In the genomic region with DNA sequence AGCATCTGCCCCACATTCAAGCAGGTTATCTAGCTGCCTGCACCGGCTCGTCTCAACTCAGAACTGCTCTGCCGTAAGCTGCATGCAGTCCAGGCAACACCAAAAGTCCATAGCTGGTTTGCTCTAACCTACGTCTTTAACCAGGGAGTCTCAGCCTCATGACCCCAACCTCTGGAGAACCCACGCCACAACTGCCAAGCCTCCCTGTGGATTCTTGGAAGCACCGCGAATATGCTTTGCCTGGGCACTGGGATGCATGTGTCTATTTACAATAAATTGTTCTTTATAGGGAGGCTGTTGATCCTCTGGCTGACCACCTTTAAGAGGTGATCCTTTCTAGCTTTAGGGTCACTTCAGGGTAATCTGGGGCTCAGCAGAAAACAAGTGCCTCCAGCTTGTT, we compare ENCODE assay signal across 9 mouse cellular contexts. TPM values are rescaled to one million over a fixed set of nuclear protein-coding genes. Genes with fewer than 3 reads are reported as not detected.
DNase-seq lines count a peak whose midpoint lies in the region; ATAC-seq and TF ChIP-seq lines count a peak whose summit lies in the region.
"Had no signal": no experiment of that assay in that cellular context is flagged by ENCODE, and none has a peak within 500 bp of the region (broad histone marks: within the 10 kb centered on the region; RNA-seq: fewer than 3 reads in every experiment).

No protein-coding gene starts in this region.

- no peak for TF ChIP-seq CTCF in kidney, postnatal 0 days (IDR thresholded peaks at IDR 0.05; ENCODE audit: low read depth)

- H3K4me2 ChIP-seq in kidney, postnatal 0 days (ENCODE audit: low read length) = peak overlapping the region; percentile 88
- peak overlapping the region; percentile 92 for H3K4me2 ChIP-seq in embryonic facial prominence, embryonic 14.5 days (ENCODE audit: low read depth, low read length)
- H3K4me2 ChIP-seq in intestine, embryonic 15.5 days (replicated peaks) = peak overlapping the region; percentile 86
- peak overlapping the region; percentile 83 for H3K4me2 ChIP-seq in myocyte (ENCODE audit: low read depth)

- H3K4me3 ChIP-seq in kidney, postnatal 0 days (replicated peaks; ENCODE audit: low read depth, low read length) = no peak overlapping the region; the same call in 1 of the 2 replicates
- H3K4me3 ChIP-seq in embryonic facial prominence, embryonic 14.5 days (ENCODE audit: low read depth, low read length) = peak overlapping the region; percentile 72
- peak overlapping the region; percentile 75; the same call in 1 of the 2 replicates for H3K4me3 ChIP-seq in intestine, embryonic 15.5 days (replicated peaks)
- peak overlapping the region; percentile 44 for H3K4me3 ChIP-seq in myocyte

- no peak overlapping the region for H3K9ac ChIP-seq in kidney, postnatal 0 days (ENCODE audit: low read depth, low read length)
- peak overlapping the region; percentile 84 for H3K9ac ChIP-seq in embryonic facial prominence, embryonic 14.5 days (ENCODE audit: low read depth, low read length)
- peak overlapping the region; percentile 80 for H3K9ac ChIP-seq in intestine, embryonic 15.5 days

- no peak for ATAC-seq in kidney, postnatal 0 days (replicated peaks; ENCODE audit: low FRiP score, low read depth)
- ATAC-seq in embryonic facial prominence, embryonic 14.5 days (ENCODE audit: low read depth) = no peak
- no peak for ATAC-seq in intestine, embryonic 15.5 days
- ATAC-seq in inflammation-experienced regulatory T-cells, adult 6 months = no peak
- ATAC-seq in megakaryocyte progenitor cell, adult 5-6 weeks (replicated peaks; ENCODE audit: poor library complexity) = no peak
- ATAC-seq in cerebellum, adult (ENCODE audit: insufficient number of reproducible peaks, low FRiP score, low TSS enrichment) = no peak

- no peak for DNase-seq in kidney, postnatal 0 days (ENCODE audit: low spot score)
- DNase-seq in kidney, postnatal 36 days = no peak
- no peak for DNase-seq in embryonic facial prominence, embryonic 14.5 days (ENCODE audit: low spot score)

- no peaks in the 10 kb centered on the region for H3K79me2 ChIP-seq in myocyte (ENCODE audit: control insufficient read depth, insufficient read depth)

- no peak for TF ChIP-seq POLR2A in myocyte (IDR thresholded peaks at IDR 0.05; ENCODE audit: insufficient read length, low read depth)

- H3K9me3 ChIP-seq in kidney, postnatal 0 days (replicated peaks; ENCODE audit: low read length) = no peaks in the 10 kb centered on the region
- no peaks in the 10 kb centered on the region for H3K9me3 ChIP-seq in embryonic facial prominence, embryonic 14.5 days (ENCODE audit: control insufficient read depth, low read length)
- no peaks in the 10 kb centered on the region for H3K9me3 ChIP-seq in intestine, embryonic 15.5 days

- H3K27ac ChIP-seq in kidney, postnatal 0 days = no peak overlapping the region
- H3K27ac ChIP-seq in embryonic facial prominence, embryonic 14.5 days (replicated peaks; ENCODE audit: low read depth, low read length) = no peak overlapping the region
- no peak overlapping the region for H3K27ac ChIP-seq in intestine, embryonic 15.5 days

- peaks cover 8% of the 10 kb centered on the region for H3K27me3 ChIP-seq in kidney, postnatal 0 days (ENCODE audit: insufficient read depth, low read length)
- peaks cover 23% of the 10 kb centered on the region for H3K27me3 ChIP-seq in embryonic facial prominence, embryonic 14.5 days (replicated peaks; ENCODE audit: control insufficient read depth, insufficient read depth, low read length)
- peaks cover 14% of the 10 kb centered on the region for H3K27me3 ChIP-seq in intestine, embryonic 15.5 days (replicated peaks)
- H3K27me3 ChIP-seq in myocyte (ENCODE audit: control insufficient read depth, insufficient read depth, insufficient read length) = peaks cover 13% of the 10 kb centered on the region

- H3K4me1 ChIP-seq in kidney, postnatal 0 days (replicated peaks; ENCODE audit: insufficient read depth, low read length) = peaks cover 18% of the 10 kb centered on the region
- peaks cover 8% of the 10 kb centered on the region; the same call in 1 of the 2 replicates for H3K4me1 ChIP-seq in embryonic facial prominence, embryonic 14.5 days (ENCODE audit: control insufficient read depth, insufficient read depth, low read length)
- peaks cover 18% of the 10 kb centered on the region for H3K4me1 ChIP-seq in intestine, embryonic 15.5 days (replicated peaks)

- peaks cover 44% of the 10 kb centered on the region for H3K36me3 ChIP-seq in kidney, postnatal 0 days (ENCODE audit: insufficient read depth, low read length)
- H3K36me3 ChIP-seq in embryonic facial prominence, embryonic 14.5 days (ENCODE audit: control insufficient read depth, insufficient read depth, low read length) = peaks cover 53% of the 10 kb centered on the region
- peaks cover 48% of the 10 kb centered on the region for H3K36me3 ChIP-seq in intestine, embryonic 15.5 days
- peaks cover 42% of the 10 kb centered on the region for H3K36me3 ChIP-seq in myocyte (ENCODE audit: control insufficient read depth, insufficient read depth)

- peak overlapping the region; percentile 34 for H3ac ChIP-seq in myocyte (ENCODE audit: control insufficient read depth, insufficient read length)

- WGBS in kidney, postnatal 0 days = 71% methylated on average over 7 of the region's 7 CpGs
- 78% methylated on average over 7 of the region's 7 CpGs for WGBS in embryonic facial prominence, embryonic 14.5 days
- WGBS in intestine, embryonic 15.5 days = 80% methylated on average over 7 of the region's 7 CpGs

TF ChIP-seq in myocyte, 11 proteins besides CTCF, POLR2A, EP300 and RAD21:
- no peak for TF ChIP-seq MAX (IDR thresholded peaks at IDR 0.05; ENCODE audit: low read depth)
- no peak for TF ChIP-seq TCF3 (IDR thresholded peaks at IDR 0.05; ENCODE audit: insufficient read length, low read depth)
- TF ChIP-seq POLR2AphosphoS2 (IDR thresholded peaks at IDR 0.05; ENCODE audit: insufficient read length, low read depth) = peak; percentile 31

RNA-seq across cellular contexts. Expression of a gene that starts 1.1 kb away (rescaled TPM):
- polyA plus RNA-seq in kidney, postnatal 0 days (2015; fragmentation: Nextera tagmentation; extraction: Ambion mirVana) = 11.7 and 12.6 TPM in 2 replicates
- 6.0 and 6.3 TPM in 2 replicates for polyA plus RNA-seq in embryonic facial prominence, embryonic 14.5 days (2014; fragmentation: Nextera tagmentation; extraction: Ambion mirVana)
- 10.4 and 12.8 TPM in 2 replicates for polyA plus RNA-seq in intestine, embryonic 15.5 days (2015; fragmentation: Nextera tagmentation; extraction: Ambion mirVana)
- 28.0 TPM for polyA plus RNA-seq in myocyte (2012; fragmentation: generic; extraction: Trizol)
- polyA plus RNA-seq in inflammation-experienced regulatory T-cells, adult 6 months (2017; shearing (Covaris generic)) = 1 to 10 TPM in 1 of 3 experiments, under 1 TPM in 1, not detected in 1; 0.82 to 3.4 TPM
- 15.9 and 20.6 TPM in 2 replicates for total RNA-seq in megakaryocyte progenitor cell, adult 5-6 weeks (2015)
- 14.4 and 14.7 TPM in 2 replicates for total RNA-seq in megakaryocyte progenitor cell, adult 5-6 weeks (2017)

RNA-seq across cellular contexts. Expression of a gene that starts 4.3 kb away (rescaled TPM):
- polyA plus RNA-seq in kidney, postnatal 0 days (2015; fragmentation: Nextera tagmentation; extraction: Ambion mirVana) = 1.7 and 2.1 TPM in 2 replicates
- 1.6 TPM in 2 replicates for polyA plus RNA-seq in embryonic facial prominence, embryonic 14.5 days (2014; fragmentation: Nextera tagmentation; extraction: Ambion mirVana)
- polyA plus RNA-seq in intestine, embryonic 15.5 days (2015; fragmentation: Nextera tagmentation; extraction: Ambion mirVana) = 1.4 and 1.5 TPM in 2 replicates
- polyA plus RNA-seq in myocyte (2012; fragmentation: generic; extraction: Trizol) = 4.1 TPM
- under 1 TPM in 2 of 3 experiments, not detected in 1; 0.94 to 0.99 TPM for polyA plus RNA-seq in inflammation-experienced regulatory T-cells, adult 6 months (2017; shearing (Covaris generic))
- 0.10 and 0.17 TPM in 2 replicates for total RNA-seq in megakaryocyte progenitor cell, adult 5-6 weeks (2015)
- total RNA-seq in megakaryocyte progenitor cell, adult 5-6 weeks (2017) = 0.42 and 0.71 TPM in 2 replicates

RNA-seq across cellular contexts. Expression of a gene that starts 6.5 kb away (rescaled TPM):
- 0.68 and 0.87 TPM in 2 replicates for polyA plus RNA-seq in kidney, postnatal 0 days (2015; fragmentation: Nextera tagmentation; extraction: Ambion mirVana)
- 1.3 and 1.7 TPM in 2 replicates for polyA plus RNA-seq in embryonic facial prominence, embryonic 14.5 days (2014; fragmentation: Nextera tagmentation; extraction: Ambion mirVana)
- 0.37 and 0.67 TPM in 2 replicates for polyA plus RNA-seq in intestine, embryonic 15.5 days (2015; fragmentation: Nextera tagmentation; extraction: Ambion mirVana)
- not detected for polyA plus RNA-seq in myocyte (2012; fragmentation: generic; extraction: Trizol)
- polyA plus RNA-seq in inflammation-experienced regulatory T-cells, adult 6 months (2017; shearing (Covaris generic)) = 1 to 10 TPM in 2 of 3 experiments, under 1 TPM in 1; 0.41 to 2.0 (median 1.8) TPM
- total RNA-seq in megakaryocyte progenitor cell, adult 5-6 weeks (2015) = 0.90 and 2.7 TPM in 2 replicates
- total RNA-seq in megakaryocyte progenitor cell, adult 5-6 weeks (2017) = 1.9 and 3.7 TPM in 2 replicates

RNA-seq across cellular contexts. Expression of a gene that starts 12.2 kb away (rescaled TPM):
- not detected in 2 replicates for polyA plus RNA-seq in kidney, postnatal 0 days (2015; fragmentation: Nextera tagmentation; extraction: Ambion mirVana)
- polyA plus RNA-seq in embryonic facial prominence, embryonic 14.5 days (2014; fragmentation: Nextera tagmentation; extraction: Ambion mirVana) = not detected in 2 replicates
- not detected in 2 replicates for polyA plus RNA-seq in intestine, embryonic 15.5 days (2015; fragmentation: Nextera tagmentation; extraction: Ambion mirVana)
- polyA plus RNA-seq in myocyte (2012; fragmentation: generic; extraction: Trizol) = not detected
- polyA plus RNA-seq in inflammation-experienced regulatory T-cells, adult 6 months (2017; shearing (Covaris generic)) = under 1 TPM in 1 of 3 experiments, not detected in 2; 0.08 TPM
- 0.07 TPM in 1 of 2 replicates, not detected in the other for total RNA-seq in megakaryocyte progenitor cell, adult 5-6 weeks (2015)
- total RNA-seq in megakaryocyte progenitor cell, adult 5-6 weeks (2017) = under 0.01 TPM in 1 of 2 replicates, not detected in the other
- polyA plus RNA-seq: thymus, postnatal 0 days had no signal

RNA-seq across cellular contexts. Expression of a gene that starts 17.0 kb away (rescaled TPM):
- 100 and 108 TPM in 2 replicates for polyA plus RNA-seq in kidney, postnatal 0 days (2015; fragmentation: Nextera tagmentation; extraction: Ambion mirVana)
- 139 and 162 TPM in 2 replicates for polyA plus RNA-seq in embryonic facial prominence, embryonic 14.5 days (2014; fragmentation: Nextera tagmentation; extraction: Ambion mirVana)
- 131 and 138 TPM in 2 replicates for polyA plus RNA-seq in intestine, embryonic 15.5 days (2015; fragmentation: Nextera tagmentation; extraction: Ambion mirVana)
- polyA plus RNA-seq in myocyte (2012; fragmentation: generic; extraction: Trizol) = 182 TPM
- polyA plus RNA-seq in inflammation-experienced regulatory T-cells, adult 6 months (2017; shearing (Covaris generic)) = 100 to 1,000 TPM; 145 to 237 (median 180) TPM
- total RNA-seq in megakaryocyte progenitor cell, adult 5-6 weeks (2015) = 82.4 and 115 TPM in 2 replicates
- total RNA-seq in megakaryocyte progenitor cell, adult 5-6 weeks (2017) = 96.7 and 97.9 TPM in 2 replicates
